Mouse (Mus musculus): ENCODE results near the gene Sh2d6. TPM values are rescaled to one million over a fixed set of nuclear protein-coding genes. Genes with fewer than 3 reads are reported as not detected.

Sh2d6 gene
- total RNA-seq, 2 experiments from 2014 or later, result 0.67 to 0.76 TPM

Other genes with a start within 250 kb of the Sh2d6 start
- gene Sftpb, start 217.1 kb downstream of the Sh2d6 start, total RNA-seq (2021), result not detected
- gene Usp39, start 176.5 kb downstream of the Sh2d6 start, total RNA-seq (2021), result 10 to 100 TPM; 31.1 to 33.1 TPM
- 10 to 100 TPM; 17.0 to 17.9 TPM for gene 0610030E20Rik, start 174.4 kb downstream of the Sh2d6 start, total RNA-seq (2021)
- 1 to 10 TPM; 8.4 to 9.2 TPM for gene Tmem150a, start 166.3 kb downstream of the Sh2d6 start, total RNA-seq (2021)
- gene Rnf181, start 154.8 kb downstream of the Sh2d6 start, total RNA-seq (2021), result 10 to 100 TPM; 87.5 to 89.4 TPM
- 1 to 10 TPM; 5.8 to 8.1 TPM for gene Vamp5, start 141.2 kb downstream of the Sh2d6 start, total RNA-seq (2021)
- gene Vamp8, start 131.0 kb downstream of the Sh2d6 start, total RNA-seq (2021), result 10 to 100 TPM; 17.7 to 18.9 TPM
- gene Ggcx, start 107.4 kb downstream of the Sh2d6 start, total RNA-seq (2021), result 10 to 100 TPM; 21.7 to 23.3 TPM
- gene Mat2a, start 82.1 kb downstream of the Sh2d6 start, total RNA-seq (2021), result 100 to 1,000 TPM; 193 to 211 TPM
- 1 to 10 TPM; 3.9 to 5.0 TPM for gene Capg, start 22.7 kb upstream of the Sh2d6 start, total RNA-seq (2021)
- gene Elmod3, start 76.7 kb upstream of the Sh2d6 start, total RNA-seq (2021), result 10 to 100 TPM; 24.5 to 24.8 TPM
- gene Retsat, start 76.8 kb upstream of the Sh2d6 start, total RNA-seq (2021), result 10 to 100 TPM; 64.3 to 76.9 TPM
- gene Tgoln1, start 95.3 kb upstream of the Sh2d6 start, total RNA-seq (2021), result 10 to 100 TPM; 95.0 to 98.9 TPM